18 mouse cellular contexts compared by ENCODE assay signal in genomic region chr12:69529694-69530403, GRCm38 (mm10). TPM values are rescaled to one million over a fixed set of nuclear protein-coding genes. Genes with fewer than 3 reads are reported as not detected.
DNase-seq lines count a peak whose midpoint lies in the region; TF ChIP-seq lines count a peak whose summit lies in the region.
"Had no signal": no experiment of that assay in that cellular context is flagged by ENCODE, and none has a peak within 500 bp of the region (broad histone marks: within the 10 kb centered on the region; RNA-seq: fewer than 3 reads in every experiment).

No protein-coding gene starts in this region.

- no peak overlapping the region for H3K4me3 ChIP-seq in C2C12 (ENCODE audit: insufficient read depth, poor library complexity, severe bottlenecking)
- H3K4me3 ChIP-seq: heart, embryonic 13.5 days; kidney, embryonic 15.5 days; midbrain, embryonic 12.5 days; stomach, embryonic 15.5 days had no signal

- no peaks in the 10 kb centered on the region for H3K36me3 ChIP-seq in C2C12 (ENCODE audit: control insufficient read depth, insufficient read depth)
- H3K36me3 ChIP-seq: heart, embryonic 13.5 days; kidney, embryonic 15.5 days; midbrain, embryonic 12.5 days; stomach, embryonic 15.5 days had no signal

- H3K27me3 ChIP-seq in C2C12 (ENCODE audit: control insufficient read depth, insufficient read depth, insufficient read length): no peaks in the 10 kb centered on the region
- H3K27me3 ChIP-seq: heart, embryonic 13.5 days; midbrain, embryonic 12.5 days; Patski; stomach, embryonic 15.5 days had no signal

- peak; percentile 65 for DNase-seq in 416B (ENCODE audit: low read depth)
- DNase-seq in induced T-regulatory cell, adult 2 months (ENCODE audit: low read depth): peak; percentile 47
- DNase-seq in thymus, postnatal 10 days (ENCODE audit: low spot score in 2 of 2): peak; percentile 55 to 57
- no peak for DNase-seq in gastrocnemius, postnatal 14 days
- DNase-seq in gastrocnemius, postnatal 4 days (ENCODE audit: low spot score in 2 of 2): no peak
- no peak for DNase-seq in left cerebral cortex, adult 8-10 months (ENCODE audit: low spot score in 2 of 2)
- DNase-seq: cerebellum, adult 9-11 months; gastrocnemius, postnatal 36 days; heart, postnatal 36 days; left cerebral cortex, postnatal 4 days; lung, adult 2 months; lung, postnatal 4 days had no signal

- no peaks in the 10 kb centered on the region for H3K79me3 ChIP-seq in C2C12 (ENCODE audit: low read depth)

- H3ac ChIP-seq in C2C12 (ENCODE audit: control insufficient read depth, insufficient read length, low read depth): no peak overlapping the region

- intact Hi-C loops in gastrocnemius, postnatal 14 days (cut with DNase I; ENCODE audit: low total_unique reads): no loop called here

- TF ChIP-seq CTCF in C2C12 (IDR thresholded peaks at IDR 0.05; ENCODE audit: control insufficient read depth, insufficient read depth, insufficient read length): no peak

- no peaks in the 10 kb centered on the region for H3K79me2 ChIP-seq in C2C12 (ENCODE audit: control insufficient read depth, insufficient read depth)

TF ChIP-seq in C2C12, 6 proteins besides CTCF, POLR2A, EP300 and RAD21:
- TF ChIP-seq USF1 (IDR thresholded peaks at IDR 0.05; ENCODE audit: low read depth): peak; percentile 59
- no peak for TF ChIP-seq MYOD1 (IDR thresholded peaks at IDR 0.05; ENCODE audit: control insufficient read depth, insufficient read length, low read depth)

RNA-seq across cellular contexts. Expression of gene Vcpkmt, which starts 53.0 kb away (rescaled TPM):
- polyA plus RNA-seq in C2C12 (2012; fragmentation: generic; extraction: Trizol): 26.7 TPM
- total RNA-seq in gastrocnemius, postnatal 14 days (2021): 1 to 10 TPM; 3.7 to 4.1 TPM
- 1 to 10 TPM; 4.9 to 7.2 TPM for total RNA-seq in gastrocnemius, postnatal 4 days (2021)
- total RNA-seq in left cerebral cortex, adult 8-10 months (2022): 10 to 100 TPM; 19.5 to 23.6 (median 22.3) TPM

Comparison
In these comparisons a context has a peak if more than half of its experiments do, and no peak if none do; other contexts are left out.
1. DNase-seq: peak in 416B (single experiment), induced T-regulatory cell, adult 2 months (single experiment) and thymus, postnatal 10 days (2 of 2); none in gastrocnemius, postnatal 14 days (single experiment), gastrocnemius, postnatal 4 days (0 of 2) and left cerebral cortex, adult 8-10 months (0 of 2).